Mouse (Mus musculus) retina, postnatal 7 days (tissue): ENCODE data around the gene Gja10.
A peak's percentile ranks its signal among the peaks of the same experiment; 100 is the strongest.

ENCODE experiments used
- DNase-seq: peaks from one replicate; pipeline ENCODE4 v3.0.0-alpha.2; 2012; ENCODE audit warnings: low read depth, low spot score

Gja10 gene

DNA sequence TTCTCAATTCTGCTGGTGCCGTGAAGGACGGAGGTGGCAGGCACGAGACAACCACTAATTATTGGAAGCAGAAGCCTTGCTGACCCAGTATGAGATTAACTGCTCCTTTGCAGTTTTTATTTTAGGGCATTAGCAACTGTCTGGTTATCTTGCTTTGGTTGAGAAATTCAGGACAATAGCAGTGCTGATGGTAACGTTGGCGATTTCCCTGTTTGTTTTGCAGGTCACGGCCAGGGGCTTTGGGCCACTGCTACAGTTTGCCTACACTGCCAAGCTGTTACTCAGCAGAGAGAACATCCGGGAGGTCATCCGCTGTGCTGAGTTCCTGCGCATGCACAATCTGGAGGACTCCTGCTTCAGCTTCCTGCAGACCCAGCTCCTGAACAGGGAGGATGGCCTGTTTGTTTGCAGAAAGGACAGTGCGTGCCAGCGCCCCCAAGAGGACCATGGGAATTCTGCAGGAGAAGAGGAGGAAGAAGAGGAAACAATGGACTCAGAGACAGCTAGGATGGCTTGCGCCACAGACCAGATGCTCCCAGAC, 40.9 kb downstream of the Gja10 start:
- DNase-seq: no peak

DNA sequence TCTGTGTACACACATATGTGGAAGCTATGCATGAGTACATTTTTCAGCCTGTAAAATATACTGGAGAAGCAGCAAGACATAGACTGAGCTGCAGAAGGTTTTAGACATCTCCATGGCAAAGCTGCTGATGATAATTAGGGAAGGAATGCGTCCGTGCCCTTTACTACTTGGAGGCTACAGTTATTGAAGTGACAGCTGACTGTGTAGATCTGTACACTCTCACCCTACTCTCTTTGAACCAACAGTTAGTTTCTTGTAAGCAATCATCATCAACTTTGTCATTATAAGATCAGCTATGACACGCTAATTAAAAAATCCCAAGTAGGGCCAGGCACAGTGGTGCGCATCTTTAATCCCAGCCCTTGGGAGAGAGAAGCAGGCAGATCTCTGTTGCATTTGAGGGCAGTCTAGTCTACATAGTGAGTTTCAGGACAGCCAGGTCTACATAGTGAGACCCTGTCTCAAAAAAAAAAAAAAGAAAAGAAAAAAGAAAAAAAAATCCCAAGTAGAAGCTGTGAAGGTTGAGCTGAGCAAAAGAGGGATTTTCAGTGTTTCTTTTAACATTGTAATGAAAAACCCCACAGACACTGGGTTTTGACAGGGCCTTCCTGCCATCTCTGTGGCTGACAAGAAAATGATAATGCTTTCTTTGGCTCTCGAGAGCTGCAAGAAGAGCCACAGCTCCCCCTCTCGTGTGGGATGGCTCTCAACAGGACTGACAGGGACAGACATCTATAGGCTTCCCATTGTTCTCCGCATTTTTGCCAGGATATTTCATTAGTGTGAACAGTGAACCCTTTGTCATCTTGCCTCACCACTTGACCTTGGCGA, 41.6 kb downstream of the Gja10 start:
- peak; percentile 35 for DNase-seq

DNA sequence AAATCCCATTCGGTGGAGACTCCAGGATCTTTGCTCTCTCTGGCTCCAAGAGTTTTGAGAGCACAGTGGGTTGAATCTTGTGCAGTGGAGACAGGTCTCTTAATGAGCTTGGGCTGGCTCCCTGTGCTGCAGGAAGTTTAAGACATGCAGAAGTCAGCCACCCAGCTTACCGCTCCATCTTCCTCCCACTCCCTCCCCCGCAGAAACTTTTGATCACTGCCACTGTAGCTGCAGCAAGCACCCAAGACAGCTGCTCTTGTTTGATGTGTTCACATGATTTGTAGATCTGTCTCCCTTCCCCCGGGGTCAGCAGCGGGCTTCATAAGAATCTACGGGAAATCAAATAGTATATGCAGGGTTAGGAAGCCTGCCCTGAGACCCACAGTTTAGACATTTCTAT, 42.3 kb downstream of the Gja10 start:
- DNase-seq: no peak

DNA sequence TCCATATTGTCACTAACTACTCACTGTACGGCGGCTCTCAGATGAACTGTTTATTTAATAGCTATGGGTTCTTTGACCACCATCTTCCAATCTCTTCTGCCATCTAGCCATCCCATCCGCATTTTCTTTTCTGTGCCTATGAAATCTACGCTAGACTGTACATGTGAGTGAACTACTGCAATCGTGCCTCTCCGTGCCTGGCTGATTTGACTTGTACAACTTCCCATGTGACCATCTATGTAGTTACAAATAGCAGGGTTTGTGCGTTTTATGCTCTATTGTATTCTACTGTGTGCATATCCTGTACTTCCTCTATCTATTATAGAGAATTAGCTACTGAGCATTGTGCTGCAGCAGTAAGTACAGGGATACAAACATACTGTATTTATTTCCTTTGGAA, 47.1 kb downstream of the Gja10 start:
- DNase-seq: no peak

DNA sequence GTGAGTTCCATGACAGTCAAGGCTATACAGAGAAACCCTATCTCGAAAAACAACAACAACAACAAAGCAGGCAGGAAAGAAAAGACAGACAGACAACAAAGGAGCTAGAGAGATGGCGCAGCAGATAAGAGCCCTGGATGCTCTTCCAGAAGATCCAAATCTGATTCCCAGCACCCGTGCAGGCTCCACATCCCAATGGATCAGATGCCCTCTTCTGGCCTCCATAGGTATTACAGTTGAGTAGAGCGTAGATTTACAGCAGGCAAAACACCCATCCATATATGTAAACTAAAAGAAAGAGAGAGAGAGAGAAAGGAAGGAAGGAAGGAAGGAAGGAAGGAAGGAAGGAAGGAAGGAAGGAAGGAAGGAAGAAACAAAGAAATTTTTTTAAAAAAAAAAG, 51.2 kb downstream of the Gja10 start:
- no peak for DNase-seq

DNA sequence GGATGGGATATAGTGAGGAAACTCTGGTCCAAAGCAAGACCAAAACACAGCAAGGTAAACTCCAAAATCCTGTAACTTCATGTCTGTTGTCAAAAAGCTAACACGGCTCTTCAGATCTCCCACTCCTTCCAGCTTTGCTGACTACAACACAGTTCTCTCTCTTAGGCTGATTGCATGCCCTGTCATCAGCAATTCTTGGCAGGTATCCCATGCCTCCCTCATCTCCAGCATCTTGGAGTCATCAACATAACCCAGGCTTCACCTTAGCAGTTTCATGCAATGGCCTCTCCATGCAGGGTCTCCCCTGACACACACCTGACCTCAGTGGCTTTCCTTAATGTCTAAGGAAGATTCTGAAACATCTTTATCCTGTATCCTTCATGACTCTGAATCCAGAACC, 53.4 kb downstream of the Gja10 start:
- DNase-seq: no peak
